Mouse (Mus musculus) limb, embryonic 13.5 days (tissue): ENCODE data around the gene Slc17a5. TPM values are rescaled to one million over a fixed set of nuclear protein-coding genes. Genes with fewer than 3 reads are reported as not detected.
"Not testable (repeated sequence)": the region's sequence is repeated elsewhere in the genome, so short reads cannot be mapped to it uniquely, and the experiment has no call there.

Experiments used
- ATAC-seq: fragments of 200-750 bp; cut with Nextera tagmentation; 2 replicates; pipeline ENCODE4 v1.8.0; 2017; ENCODE audit warnings: low read depth, moderate number of reproducible peaks, moderate TSS enrichment; ENCODE audit not compliant: low FRiP score
- H3K27ac ChIP-seq: fragments of 300-500 bp; sonication (generic); 2 replicates; pipeline ENCODE4 v1.5.1; 2015; ENCODE audit warnings: inconsistent platforms, mild to moderate bottlenecking, moderate library complexity
- H3K27me3 ChIP-seq: fragments of 300-500 bp; sonication (generic); 2 replicates; pipeline ENCODE4 v1.6.1; 2015; ENCODE audit warnings: mild to moderate bottlenecking, inconsistent platforms
- H3K36me3 ChIP-seq: fragments of 300-500 bp; sonication (generic); 2 replicates; pipeline ENCODE4 v1.6.1; 2015; ENCODE audit warnings: inconsistent platforms, mild to moderate bottlenecking, moderate library complexity
- H3K4me1 ChIP-seq: fragments of 300-500 bp; sonication (generic); 2 replicates; pipeline ENCODE4 v1.6.1; 2015; ENCODE audit warnings: inconsistent platforms
- H3K4me2 ChIP-seq: fragments of 300-500 bp; sonication (generic); replicated peaks from 2 replicates; pipeline ENCODE4 v1.6.1; 2015; ENCODE audit warnings: inconsistent platforms, mild to moderate bottlenecking, moderate library complexity
- H3K4me3 ChIP-seq: fragments of 300-500 bp; sonication (generic); 2 replicates; pipeline ENCODE4 v1.5.1; 2015; ENCODE audit warnings: moderate library complexity, mild to moderate bottlenecking, inconsistent platforms
- H3K9ac ChIP-seq: fragments of 300-500 bp; sonication (generic); 2 replicates; pipeline ENCODE4 v1.6.1; 2015; ENCODE audit warnings: mild to moderate bottlenecking, inconsistent platforms
- H3K9me3 ChIP-seq: fragments of 300-500 bp; sonication (generic); 2 replicates; pipeline ENCODE4 v1.6.1; 2016; ENCODE audit warnings: inconsistent platforms
- WGBS: fragments of 180-500 bp; shearing (Covaris S2); methylation state at CpG from one replicate; pipeline ENCODE4 v1.1.7; 2015; 5-methylcytosine and 5-hydroxymethylcytosine counted together
- polyA plus RNA-seq: library from polyadenylated mRNA; unstranded; fragments of >200 nt; fragmentation: Nextera tagmentation; extraction: Ambion mirVana; gene quantifications from 2 replicates; pipeline ENCODE4 v1.2.1, GENCODE M21; 2015

Slc17a5 gene
- polyA plus RNA-seq, 1 experiment from 2014 or later, result 20.3 TPM

GRCm38 (mm10) chr9:78527767-78528381 lies 60.0 kb downstream of the Slc17a5 start:
- Histone ChIP-seq H3K36me3 (no peaks in the 10 kb centered on the region), H3K27me3 (no peaks in the 10 kb centered on the region), H3K27ac (peak overlapping the region; percentile 69), H3K4me3 (peak overlapping the region; percentile 50), H3K9ac (peak overlapping the region; percentile 65), H3K4me2 (peak overlapping the region; percentile 80), H3K9me3 (no peaks in the 10 kb centered on the region), H3K4me1 (peaks cover 10% of the 10 kb centered on the region)
- peak; percentile 63; the same call in 1 of the 2 replicates for ATAC-seq
- 1% methylated on average over 16 of the region's 16 CpGs for WGBS

DNA sequence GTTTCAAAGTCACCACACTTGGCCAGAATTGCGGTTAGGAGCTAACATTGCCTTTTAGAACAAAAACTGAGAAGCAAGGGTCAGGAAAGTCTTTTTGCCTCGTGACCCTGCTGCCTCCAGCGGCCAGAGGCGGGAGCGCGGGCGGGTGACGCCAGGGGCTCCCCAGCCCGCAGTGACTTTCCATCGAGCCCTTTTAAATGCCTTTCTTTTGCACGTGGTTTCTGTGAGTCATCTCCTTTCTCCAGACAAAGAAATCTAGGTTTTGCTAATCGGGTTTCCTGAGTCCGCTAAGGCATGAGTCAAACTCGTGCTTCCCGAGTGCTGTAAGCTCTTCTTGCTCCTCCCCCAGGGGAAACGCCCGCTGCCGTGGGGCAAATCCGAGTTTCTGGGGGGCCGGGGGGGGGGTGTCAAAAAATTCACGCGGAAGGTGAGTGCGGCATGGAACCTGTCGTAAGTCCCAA lies 60.5 kb downstream of the Slc17a5 start:
- H3K4me2 ChIP-seq, result peak overlapping the region; percentile 80
- no peaks in the 10 kb centered on the region for H3K27me3 ChIP-seq
- H3K36me3 ChIP-seq, result no peaks in the 10 kb centered on the region
- H3K9ac ChIP-seq, result peak overlapping the region; percentile 65
- H3K9me3 ChIP-seq, result no peaks in the 10 kb centered on the region
- H3K27ac ChIP-seq, result peak overlapping the region; percentile 69
- peak overlapping the region; percentile 50 for H3K4me3 ChIP-seq
- H3K4me1 ChIP-seq, result peaks cover 10% of the 10 kb centered on the region
- under 1% methylated on average over 24 of the region's 24 CpGs for WGBS
- peak; percentile 70 for ATAC-seq

GRCm38 (mm10) chr9:78526206-78526605 lies 61.6 kb downstream of the Slc17a5 start:
- H3K36me3 ChIP-seq, result no peaks in the 10 kb centered on the region
- no peaks in the 10 kb centered on the region for H3K27me3 ChIP-seq
- no peak overlapping the region for H3K4me3 ChIP-seq
- H3K4me1 ChIP-seq, result peaks cover 16% of the 10 kb centered on the region
- H3K9me3 ChIP-seq, result no peaks in the 10 kb centered on the region
- H3K4me2 ChIP-seq, result no peak overlapping the region
- ATAC-seq, result no peak
- WGBS, result 85% methylated on average over 2 of the region's 2 CpGs
- no peak overlapping the region for H3K27ac ChIP-seq
- H3K9ac ChIP-seq, result no peak overlapping the region

DNA sequence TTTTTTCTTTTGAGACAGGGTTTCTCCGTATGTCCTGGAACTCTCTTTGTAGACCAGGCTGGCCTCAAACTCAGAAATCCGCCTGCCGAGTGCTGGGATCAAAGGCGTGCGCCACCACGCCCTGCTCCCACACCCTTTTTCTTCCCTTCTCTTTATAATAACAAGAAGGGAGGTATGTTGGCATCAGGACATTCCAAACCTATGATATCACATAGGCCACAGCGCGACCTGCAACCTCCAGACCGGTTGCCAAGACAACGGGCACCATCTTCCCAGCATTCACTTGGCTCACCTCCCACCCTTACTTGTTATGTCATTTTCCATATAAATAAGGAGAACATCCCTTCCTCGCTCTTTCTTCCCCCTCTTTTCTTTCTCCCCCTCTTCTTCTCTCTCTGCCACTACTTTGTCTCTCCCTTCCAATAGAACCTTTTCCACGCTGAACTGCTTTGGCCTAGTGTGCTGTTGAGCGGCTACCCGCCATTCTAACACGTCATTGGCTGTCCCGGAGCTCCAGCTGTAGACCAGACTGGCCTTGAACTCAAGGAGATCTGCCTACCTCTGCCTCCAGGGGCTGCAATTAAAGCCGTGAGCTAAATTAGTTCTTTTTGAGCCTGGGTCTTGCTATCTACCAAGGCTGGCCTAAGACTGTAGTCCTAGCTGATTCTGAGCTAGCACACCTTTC lies 62.2 kb downstream of the Slc17a5 start:
- 92% methylated on average over 17 of the region's 17 CpGs for WGBS
- Histone ChIP-seq H3K4me3 (no peak overlapping the region), H3K4me1 (peaks cover 22% of the 10 kb centered on the region), H3K4me2 (no peak overlapping the region), H3K27ac (no peak overlapping the region), H3K27me3 (no peaks in the 10 kb centered on the region), H3K9me3 (no peaks in the 10 kb centered on the region), H3K36me3 (no peaks in the 10 kb centered on the region), H3K9ac (no peak overlapping the region)
- no peak for ATAC-seq

GRCm38 (mm10) chr9:78521689-78522088 lies 66.2 kb downstream of the Slc17a5 start:
- WGBS, result 34% methylated on average over 14 of the region's 14 CpGs
- peak overlapping the region; percentile 51 for H3K4me3 ChIP-seq
- H3K27ac ChIP-seq, result no peak overlapping the region
- H3K9me3 ChIP-seq, result no peaks in the 10 kb centered on the region
- no peaks in the 10 kb centered on the region for H3K27me3 ChIP-seq
- H3K9ac ChIP-seq, result no peak overlapping the region
- no peak for ATAC-seq
- H3K4me2 ChIP-seq, result peak overlapping the region; percentile 85
- no peaks in the 10 kb centered on the region for H3K36me3 ChIP-seq
- H3K4me1 ChIP-seq, result peaks cover 23% of the 10 kb centered on the region

GRCm38 (mm10) chr9:78520780-78521601 lies 66.8 kb downstream of the Slc17a5 start:
- Histone ChIP-seq H3K36me3 (no peaks in the 10 kb centered on the region), H3K27ac (peak overlapping the region; percentile 39; the same call in 1 of the 2 replicates), H3K9ac (peak overlapping the region; percentile 61), H3K27me3 (no peaks in the 10 kb centered on the region), H3K4me2 (peak overlapping the region; percentile 85), H3K9me3 (no peaks in the 10 kb centered on the region), H3K4me3 (peak overlapping the region; percentile 51), H3K4me1 (peaks cover 22% of the 10 kb centered on the region)
- 3% methylated on average over 40 of the region's 40 CpGs for WGBS
- peak; percentile 79 for ATAC-seq

- Histone ChIP-seq H3K4me2 (peak overlapping the region; percentile 85), H3K27ac (peak overlapping the region; percentile 39; the same call in 1 of the 2 replicates), H3K4me1 (peaks cover 22% of the 10 kb centered on the region), H3K36me3 (no peaks in the 10 kb centered on the region), H3K9me3 (no peaks in the 10 kb centered on the region), H3K27me3 (no peaks in the 10 kb centered on the region), H3K9ac (peak overlapping the region; percentile 61), H3K4me3 (peak overlapping the region; percentile 51)
- peak; percentile 74 for ATAC-seq
- WGBS, result 4% methylated on average over 15 of the region's 15 CpGs
Observed at GRCm38 (mm10) chr9:78520127-78520779, 67.6 kb downstream of the Slc17a5 start.

DNA sequence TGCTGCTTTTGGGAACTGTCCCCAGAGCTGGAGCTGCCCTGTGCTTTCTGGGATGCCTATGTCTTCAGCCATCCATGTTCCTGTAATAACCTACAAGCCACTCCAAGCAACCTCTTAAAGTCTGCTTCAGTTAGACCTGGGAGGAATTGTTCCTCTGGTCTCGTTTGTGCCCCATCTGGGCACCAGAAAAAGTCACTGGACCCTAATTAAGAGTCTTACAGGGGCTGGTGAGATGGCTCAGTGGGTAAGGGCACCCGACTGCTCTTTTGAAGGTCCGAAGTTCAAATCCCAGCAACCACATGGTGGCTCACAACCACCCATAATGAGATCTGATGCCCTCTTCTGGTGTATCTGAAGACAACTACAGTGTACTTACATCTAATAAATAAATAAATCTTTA lies 70.6 kb downstream of the Slc17a5 start:
- not testable (repeated sequence) for H3K9me3 ChIP-seq

DNA sequence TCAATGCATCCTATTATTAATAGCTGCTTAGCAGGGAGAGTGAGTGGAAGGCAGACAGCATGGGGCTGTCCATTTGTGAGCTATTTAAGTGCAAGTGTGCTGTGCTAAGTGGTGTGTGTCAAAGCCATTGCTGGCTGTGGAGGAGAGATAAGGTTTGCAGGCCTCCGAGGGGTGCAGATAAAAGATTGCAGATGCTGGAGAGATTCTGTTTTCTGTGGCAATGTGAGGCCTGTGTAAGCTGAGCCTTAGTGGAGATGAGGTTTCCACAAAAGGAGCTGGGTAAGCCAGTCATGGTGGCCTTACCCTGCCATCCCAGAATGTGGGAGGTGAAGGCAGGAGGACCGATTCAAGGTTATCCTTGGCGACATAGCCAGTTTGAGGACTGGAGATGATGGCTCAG lies 71.7 kb downstream of the Slc17a5 start:
- ATAC-seq, result no peak
- Histone ChIP-seq H3K36me3 (no peaks in the 10 kb centered on the region), H3K4me1 (peaks cover 15% of the 10 kb centered on the region), H3K9me3 (0 out of 2 replicates have a peak, but pooled peaks cover 5% of the 10 kb centered on the region), H3K9ac (no peak overlapping the region), H3K4me2 (no peak overlapping the region), H3K27ac (no peak overlapping the region), H3K4me3 (no peak overlapping the region), H3K27me3 (no peaks in the 10 kb centered on the region)
- WGBS, result 66% methylated on average over 3 of the region's 3 CpGs

More for the DNA sequence above, 70.6 kb downstream of the Slc17a5 start:
- H3K27me3 ChIP-seq, H3K27ac ChIP-seq, H3K4me3 ChIP-seq, H3K36me3 ChIP-seq, H3K9ac ChIP-seq, H3K4me2 ChIP-seq, ATAC-seq: not testable (repeated sequence)
- 56% methylated on average over 3 of the region's 3 CpGs for WGBS
- H3K4me1 ChIP-seq, result peaks cover 22% of the 10 kb centered on the region

GRCm38 (mm10) chr9:78514681-78515080 lies 73.2 kb downstream of the Slc17a5 start:
- H3K4me1 ChIP-seq, result 0 out of 2 replicates have a peak, but pooled peaks cover under 1% of the 10 kb centered on the region
- no peaks in the 10 kb centered on the region for H3K27me3 ChIP-seq
- H3K9ac ChIP-seq, result no peak overlapping the region
- H3K4me3 ChIP-seq, result no peak overlapping the region
- 75% methylated on average over 4 of the region's 4 CpGs for WGBS
- no peaks in the 10 kb centered on the region for H3K36me3 ChIP-seq
- no peak overlapping the region for H3K27ac ChIP-seq
- 0 out of 2 replicates have a peak, but pooled peaks cover 5% of the 10 kb centered on the region for H3K9me3 ChIP-seq
- H3K4me2 ChIP-seq, result no peak overlapping the region
- no peak for ATAC-seq

DNA sequence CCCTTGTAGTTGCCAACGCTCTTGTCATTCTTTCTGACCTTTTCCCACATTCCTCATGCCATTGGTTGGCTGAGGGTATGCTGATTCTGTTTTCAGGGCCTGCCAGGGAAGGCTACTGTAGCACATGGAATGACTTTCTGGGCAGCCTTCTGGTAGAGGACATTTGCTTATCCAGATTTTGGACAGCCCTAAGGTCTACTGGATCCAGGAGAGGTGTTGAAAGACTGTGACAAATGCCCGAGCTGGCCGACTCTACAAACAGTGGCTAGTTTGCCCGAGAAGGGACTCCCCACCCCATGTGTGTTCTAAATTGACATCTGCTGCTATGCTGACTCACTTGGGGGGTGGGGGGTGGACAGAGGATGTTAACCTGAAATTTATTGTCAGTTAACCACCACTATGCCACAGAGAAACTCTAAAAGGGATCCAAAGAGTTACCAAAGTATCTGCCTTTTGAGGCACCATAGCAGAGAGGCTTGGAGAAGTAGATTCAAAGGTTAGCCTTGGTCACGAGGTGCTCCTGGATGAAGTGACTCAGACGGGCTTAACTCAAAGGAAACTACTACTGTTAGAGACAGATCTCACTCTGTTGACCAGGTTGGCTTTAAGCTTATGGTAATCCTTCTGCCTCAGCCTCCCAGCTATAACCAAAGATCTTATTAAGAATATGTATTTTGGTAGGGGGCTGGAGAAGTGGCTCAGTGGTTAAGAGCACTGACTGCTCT lies 73.9 kb downstream of the Slc17a5 start:
- Histone ChIP-seq H3K9me3 (0 out of 2 replicates have a peak, but pooled peaks cover 5% of the 10 kb centered on the region), H3K4me2 (no peak overlapping the region), H3K4me3 (no peak overlapping the region), H3K27ac (no peak overlapping the region; the same call in 1 of the 2 replicates), H3K36me3 (no peaks in the 10 kb centered on the region), H3K4me1 (no peaks in the 10 kb centered on the region), H3K27me3 (no peaks in the 10 kb centered on the region), H3K9ac (no peak overlapping the region)
- 71% methylated on average over 6 of the region's 6 CpGs for WGBS
- no peak for ATAC-seq
